Mouse (Mus musculus): ENCODE results near the gene Otof. TPM values are rescaled to one million over a fixed set of nuclear protein-coding genes. Genes with fewer than 3 reads are reported as not detected.
A peak's percentile ranks its signal among the peaks of the same experiment; 100 is the strongest.

Gene Otof
- polyA plus RNA-seq, 1 experiment: 0.05 TPM

DNA sequence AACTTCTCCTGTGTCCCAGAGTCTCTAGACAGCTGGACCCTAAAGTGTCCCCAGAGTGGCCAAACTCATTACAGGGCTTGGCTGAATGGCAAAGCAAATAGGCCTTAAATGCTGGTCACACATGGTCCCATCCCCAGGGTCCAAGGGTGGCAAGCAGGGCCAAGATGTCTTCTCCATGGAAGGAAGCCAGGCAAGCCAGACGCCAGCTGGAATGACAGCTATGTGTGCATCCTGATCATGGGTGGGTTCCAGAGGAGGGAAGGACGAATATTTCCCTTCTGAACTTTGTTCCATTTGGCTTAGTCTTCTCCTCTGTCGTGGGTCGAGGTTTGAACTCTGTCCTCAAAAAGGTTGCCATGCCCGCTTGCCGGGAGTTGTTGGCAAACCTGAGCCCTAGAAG, 23.4 kb upstream of the Otof start:
- no peaks in the 10 kb centered on the region for H3K27me3 ChIP-seq (replicated peaks; ENCODE audit: control insufficient read depth, insufficient read depth, low read length)
- no peak for TF ChIP-seq CTCF (conservative IDR thresholded peaks at IDR 0.05; ENCODE audit: insufficient read depth, insufficient read length, low read depth, low read length)
- TF ChIP-seq POLR2A (IDR thresholded peaks at IDR 0.05; ENCODE audit: low read depth, low read length): no peak
- DNase-seq: peak; percentile 80
- WGBS: 51% methylated on average over 6 of the region's 6 CpGs
- H3K4me3 ChIP-seq (ENCODE audit: insufficient read depth, low read depth, low read length): no peak overlapping the region
- peaks cover 11% of the 10 kb centered on the region; the same call in 1 of the 2 replicates for H3K4me1 ChIP-seq (ENCODE audit: control insufficient read depth, insufficient read depth, low read length)
- H3K36me3 ChIP-seq (ENCODE audit: control insufficient read depth, insufficient read depth, low read length): no peaks in the 10 kb centered on the region
- no peak overlapping the region for H3K27ac ChIP-seq (ENCODE audit: insufficient read depth, low read depth, low read length)

DNA sequence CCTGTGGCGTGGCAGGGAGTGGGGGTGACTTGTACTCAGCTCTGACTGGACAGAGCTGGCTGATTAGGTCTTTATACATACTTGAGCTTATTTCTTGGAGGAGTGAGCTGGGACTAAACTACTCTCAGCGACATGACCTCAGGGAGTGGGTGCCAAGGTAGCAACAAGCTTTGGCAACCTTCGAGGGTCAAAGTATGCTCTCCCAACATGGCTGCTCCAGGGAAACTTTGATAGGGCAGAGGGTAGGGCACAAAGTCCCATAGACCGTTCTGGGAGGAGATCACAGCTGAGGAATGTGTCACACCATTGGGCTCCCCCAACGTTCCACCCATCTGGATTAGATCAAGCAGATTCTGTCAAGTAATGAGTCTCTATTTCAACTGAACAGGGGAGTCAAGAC, 22.9 kb upstream of the Otof start:
- H3K4me1 ChIP-seq (ENCODE audit: control insufficient read depth, insufficient read depth, low read length): peaks cover 11% of the 10 kb centered on the region; the same call in 1 of the 2 replicates
- 50% methylated on average over 5 of the region's 5 CpGs for WGBS
- peak; percentile 83 for DNase-seq
- no peaks in the 10 kb centered on the region for H3K27me3 ChIP-seq (replicated peaks; ENCODE audit: control insufficient read depth, insufficient read depth, low read length)
- H3K27ac ChIP-seq (ENCODE audit: insufficient read depth, low read depth, low read length): no peak overlapping the region
- H3K36me3 ChIP-seq (ENCODE audit: control insufficient read depth, insufficient read depth, low read length): no peaks in the 10 kb centered on the region
- H3K4me3 ChIP-seq (ENCODE audit: insufficient read depth, low read depth, low read length): no peak overlapping the region
- TF ChIP-seq CTCF (conservative IDR thresholded peaks at IDR 0.05; ENCODE audit: insufficient read depth, insufficient read length, low read depth, low read length) (no peak), POLR2A (IDR thresholded peaks at IDR 0.05; ENCODE audit: low read depth, low read length) (no peak)

DNA sequence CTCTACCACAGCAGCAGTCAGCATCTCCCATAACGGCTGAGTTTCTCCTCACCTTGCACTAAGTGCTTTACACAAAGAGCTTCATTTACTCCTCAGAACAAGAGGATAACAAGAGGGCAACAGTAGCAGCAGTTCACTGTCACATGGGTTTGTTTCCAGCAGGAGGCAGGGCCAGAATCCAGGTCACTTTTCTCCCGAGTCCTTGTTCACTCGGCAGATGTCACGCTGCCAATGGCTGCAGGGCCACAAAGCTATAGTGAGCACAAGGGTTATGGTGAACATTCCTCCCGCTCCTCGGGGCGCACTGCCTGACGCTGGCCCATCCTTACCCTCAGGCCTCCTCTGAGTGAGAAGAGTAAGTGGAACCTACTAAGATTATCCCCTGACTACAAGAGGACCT, 21.8 kb upstream of the Otof start:
- peak; percentile 38 for DNase-seq
- no peak overlapping the region for H3K4me3 ChIP-seq (ENCODE audit: insufficient read depth, low read depth, low read length)
- peaks cover 11% of the 10 kb centered on the region; the same call in 1 of the 2 replicates for H3K4me1 ChIP-seq (ENCODE audit: control insufficient read depth, insufficient read depth, low read length)
- TF ChIP-seq POLR2A (IDR thresholded peaks at IDR 0.05; ENCODE audit: low read depth, low read length): no peak
- no peak for TF ChIP-seq CTCF (conservative IDR thresholded peaks at IDR 0.05; ENCODE audit: insufficient read depth, insufficient read length, low read depth, low read length)
- no peak overlapping the region for H3K27ac ChIP-seq (ENCODE audit: insufficient read depth, low read depth, low read length)
- H3K27me3 ChIP-seq (replicated peaks; ENCODE audit: control insufficient read depth, insufficient read depth, low read length): no peaks in the 10 kb centered on the region
- WGBS: 75% methylated on average over 8 of the region's 8 CpGs
- H3K36me3 ChIP-seq (ENCODE audit: control insufficient read depth, insufficient read depth, low read length): no peaks in the 10 kb centered on the region

DNA sequence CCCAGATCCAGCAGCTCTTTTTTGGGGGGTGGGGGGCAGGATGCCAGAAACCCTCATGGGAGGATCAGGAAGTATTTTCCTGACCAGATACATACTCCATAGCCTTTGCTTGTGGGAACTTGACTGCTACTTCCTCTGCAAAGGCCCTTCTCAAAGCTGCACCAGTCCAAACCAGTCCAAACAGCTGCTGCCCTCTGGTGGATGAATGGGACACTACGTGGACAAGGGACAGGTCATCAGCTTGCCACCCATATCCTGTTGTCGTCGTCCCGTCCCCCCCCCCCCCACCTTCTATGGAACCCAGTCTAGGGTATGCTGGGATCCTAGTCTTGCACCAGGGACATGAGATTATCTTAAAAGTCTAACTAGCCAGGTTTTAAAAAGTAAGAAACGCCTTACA, 20.6 kb upstream of the Otof start:
- peak; percentile 68 for DNase-seq
- TF ChIP-seq CTCF (conservative IDR thresholded peaks at IDR 0.05; ENCODE audit: insufficient read depth, insufficient read length, low read depth, low read length) (peak; percentile 85), POLR2A (IDR thresholded peaks at IDR 0.05; ENCODE audit: low read depth, low read length) (no peak)
- Histone ChIP-seq H3K4me1 (ENCODE audit: control insufficient read depth, insufficient read depth, low read length) (peaks cover 11% of the 10 kb centered on the region; the same call in 1 of the 2 replicates), H3K27ac (ENCODE audit: insufficient read depth, low read depth, low read length) (no peak overlapping the region), H3K36me3 (ENCODE audit: control insufficient read depth, insufficient read depth, low read length) (no peaks in the 10 kb centered on the region), H3K4me3 (ENCODE audit: insufficient read depth, low read depth, low read length) (no peak overlapping the region), H3K27me3 (replicated peaks; ENCODE audit: control insufficient read depth, insufficient read depth, low read length) (no peaks in the 10 kb centered on the region)
- 18% methylated on average over 5 of the region's 5 CpGs for WGBS

GRCm38 (mm10) chr5:30476534-30476933, 14.8 kb upstream of the Otof start:
- Histone ChIP-seq H3K27me3 (replicated peaks; ENCODE audit: control insufficient read depth, insufficient read depth, low read length) (no peaks in the 10 kb centered on the region), H3K4me3 (ENCODE audit: insufficient read depth, low read depth, low read length) (no peak overlapping the region), H3K36me3 (ENCODE audit: control insufficient read depth, insufficient read depth, low read length) (no peaks in the 10 kb centered on the region), H3K4me1 (ENCODE audit: control insufficient read depth, insufficient read depth, low read length) (no peaks in the 10 kb centered on the region), H3K27ac (ENCODE audit: insufficient read depth, low read depth, low read length) (no peak overlapping the region)
- peak; percentile 21 for DNase-seq
- 39% methylated on average over 10 of the region's 10 CpGs for WGBS
- TF ChIP-seq CTCF (conservative IDR thresholded peaks at IDR 0.05; ENCODE audit: insufficient read depth, insufficient read length, low read depth, low read length) (peak; percentile 88), POLR2A (IDR thresholded peaks at IDR 0.05; ENCODE audit: low read depth, low read length) (no peak)

DNA sequence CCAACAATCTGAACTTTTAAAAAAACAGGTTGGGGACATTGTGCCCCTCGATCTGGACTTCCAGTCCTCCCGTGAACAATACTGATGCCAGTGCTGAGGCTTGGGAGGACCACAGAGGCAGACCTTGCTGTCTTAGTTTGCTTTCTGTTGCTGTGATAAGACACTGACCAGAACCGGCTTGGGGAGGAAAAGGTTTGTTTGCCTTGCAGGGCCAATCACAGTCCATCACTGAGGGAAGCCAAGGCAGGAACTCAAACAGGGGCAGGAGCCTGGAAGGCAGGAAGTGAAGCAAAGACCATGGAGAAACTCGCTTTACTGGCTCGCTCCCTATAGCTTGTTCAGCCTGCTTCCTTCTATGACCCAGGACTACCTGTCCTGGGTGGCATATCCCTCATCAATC, 10.4 kb upstream of the Otof start:
- no peak for DNase-seq
- Histone ChIP-seq H3K4me1 (ENCODE audit: control insufficient read depth, insufficient read depth, low read length) (no peaks in the 10 kb centered on the region), H3K27ac (ENCODE audit: insufficient read depth, low read depth, low read length) (no peak overlapping the region), H3K4me3 (ENCODE audit: insufficient read depth, low read depth, low read length) (no peak overlapping the region), H3K36me3 (ENCODE audit: control insufficient read depth, insufficient read depth, low read length) (no peaks in the 10 kb centered on the region), H3K27me3 (replicated peaks; ENCODE audit: control insufficient read depth, insufficient read depth, low read length) (no peaks in the 10 kb centered on the region)
- TF ChIP-seq POLR2A (IDR thresholded peaks at IDR 0.05; ENCODE audit: low read depth, low read length) (no peak), CTCF (conservative IDR thresholded peaks at IDR 0.05; ENCODE audit: insufficient read depth, insufficient read length, low read depth, low read length) (no peak)
- 64% methylated on average over 5 of the region's 5 CpGs for WGBS

DNA sequence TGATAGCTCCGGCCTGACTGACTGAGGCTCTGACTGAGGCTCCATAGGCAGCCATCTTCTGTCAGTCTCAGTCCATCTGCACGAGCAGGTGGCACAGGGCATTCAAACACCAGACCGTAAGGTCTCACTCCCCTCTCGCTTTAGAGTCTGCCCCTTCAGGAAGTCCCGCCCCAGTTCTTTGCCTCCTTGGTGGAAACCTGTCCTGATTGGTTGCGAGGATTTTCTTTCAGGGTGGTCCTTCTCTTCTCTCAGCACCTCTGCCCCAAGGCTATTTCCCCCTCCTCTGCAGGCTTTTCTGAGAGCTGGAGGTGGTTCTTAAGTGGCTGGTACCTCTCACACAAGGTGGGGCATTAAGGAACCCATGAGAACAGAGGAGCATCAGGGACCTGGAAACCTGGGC, 8.7 kb upstream of the Otof start:
- 77% methylated on average over 6 of the region's 6 CpGs for WGBS
- H3K4me3 ChIP-seq (ENCODE audit: insufficient read depth, low read depth, low read length): no peak overlapping the region
- H3K27ac ChIP-seq (ENCODE audit: insufficient read depth, low read depth, low read length): no peak overlapping the region
- DNase-seq: no peak
- no peaks in the 10 kb centered on the region for H3K36me3 ChIP-seq (ENCODE audit: control insufficient read depth, insufficient read depth, low read length)
- no peaks in the 10 kb centered on the region for H3K27me3 ChIP-seq (replicated peaks; ENCODE audit: control insufficient read depth, insufficient read depth, low read length)
- H3K4me1 ChIP-seq (ENCODE audit: control insufficient read depth, insufficient read depth, low read length): no peaks in the 10 kb centered on the region
- no peak for TF ChIP-seq POLR2A (IDR thresholded peaks at IDR 0.05; ENCODE audit: low read depth, low read length)
- no peak for TF ChIP-seq CTCF (conservative IDR thresholded peaks at IDR 0.05; ENCODE audit: insufficient read depth, insufficient read length, low read depth, low read length)
